Mouse (Mus musculus) MEL (cell line): ENCODE data around the gene Ubr7. TPM values are rescaled to one million over a fixed set of nuclear protein-coding genes. Genes with fewer than 3 reads are reported as not detected.

Experiments used
- DNase-seq: peaks from one replicate; pipeline ENCODE4 v3.0.0; 2011; ENCODE audit warnings: low read depth, low spot score
- H3K27ac ChIP-seq: 2 replicates; pipeline ENCODE4 v1.5.1; 2012; ENCODE audit warnings: low read depth, mild to moderate bottlenecking, control low read depth, low read length, moderate library complexity; ENCODE audit not compliant: control insufficient read depth
- H3K27me3 ChIP-seq, 2 experiments: fragments of 150-350 bp in 1 of 2; sonication (generic) in 1 of 2; 2 replicates each; pipeline ENCODE4 v1.6.1; 2012; ENCODE audit warnings: low read length in 2 of 2, mild to moderate bottlenecking in 2 of 2, improper control_type of control experiment in 1 of 2, moderate library complexity in 1 of 2; ENCODE audit not compliant: insufficient read depth in 2 of 2, control insufficient read depth in 1 of 2
- H3K36me3 ChIP-seq, 2 experiments: 2 replicates each; pipeline ENCODE4 v1.6.1; 2012 to 2014; ENCODE audit warnings: low read length in 2 of 2, improper control_type of control experiment in 1 of 2, inconsistent platforms in 1 of 2, mild to moderate bottlenecking in 1 of 2; ENCODE audit not compliant: insufficient read depth in 2 of 2, control insufficient read depth in 1 of 2
- H3K4me1 ChIP-seq, 2 experiments: fragments of 150-350 bp in 1 of 2; sonication (generic) in 1 of 2; 2 replicates each; pipeline ENCODE4 v1.6.1; 2012; ENCODE audit warnings: low read length in 2 of 2, improper control_type of control experiment in 1 of 2, mild to moderate bottlenecking in 1 of 2; ENCODE audit not compliant: insufficient read depth in 2 of 2, control insufficient read depth in 1 of 2
- H3K4me3 ChIP-seq, 2 experiments: fragments of 150-350 bp in 1 of 2; sonication (generic) in 1 of 2; 2 replicates each; pipeline ENCODE4 v1.5.1; 2012; ENCODE audit warnings: low read depth in 2 of 2, low read length in 2 of 2, mild to moderate bottlenecking in 2 of 2, moderate library complexity in 2 of 2, control low read depth in 1 of 2, improper control_type of control experiment in 1 of 2; ENCODE audit not compliant: control insufficient read depth in 1 of 2, insufficient read depth in 1 of 2
- H3K79me2 ChIP-seq: 2 replicates; pipeline ENCODE4 v1.6.1; 2012; ENCODE audit warnings: mild to moderate bottlenecking, low read length, moderate library complexity; ENCODE audit not compliant: control insufficient read depth, poor library complexity, insufficient read depth
- H3K9ac ChIP-seq: 2 replicates; pipeline ENCODE4 v1.6.1; 2012; ENCODE audit warnings: low read depth, mild to moderate bottlenecking, control low read depth, low read length, moderate library complexity; ENCODE audit not compliant: control insufficient read depth, poor library complexity, severe bottlenecking
- H3K9me3 ChIP-seq: fragments of 150-350 bp; sonication (generic); replicated peaks from 2 replicates; pipeline ENCODE4 v1.6.1; 2012; ENCODE audit warnings: mild to moderate bottlenecking, low read length, improper control_type of control experiment, moderate library complexity; ENCODE audit not compliant: insufficient read depth
- BHLHE40 ChIP-seq: IDR thresholded peaks from 2 replicates; pipeline ENCODE4 v1.6.1; 2012; ENCODE audit warnings: low read depth, mild to moderate bottlenecking, inconsistent platforms, low read length, improper control_type of control experiment, borderline replicate concordance
- CHD1 ChIP-seq: IDR thresholded peaks from 2 replicates; pipeline ENCODE4 v1.6.1; 2012; ENCODE audit warnings: low read depth, mild to moderate bottlenecking, inconsistent platforms, low read length, improper control_type of control experiment
- CHD2 ChIP-seq: IDR thresholded peaks from 2 replicates; pipeline ENCODE4 v1.6.1; 2011; ENCODE audit warnings: low read length, improper control_type of control experiment
- CTCF ChIP-seq, 3 experiments: IDR thresholded peaks in 2 of 3; conservative IDR thresholded peaks in 1 of 3; 2 replicates each; pipeline ENCODE4 v1.5.1; 2011 to 2012; ENCODE audit warnings: low read length in 3 of 3, low read depth in 2 of 3, mild to moderate bottlenecking in 2 of 3, improper control_type of control experiment in 1 of 3, inconsistent platforms in 1 of 3, mixed read lengths in 1 of 3, moderate library complexity in 1 of 3; ENCODE audit not compliant: control insufficient read depth in 1 of 3, insufficient read depth in 1 of 3, poor library complexity in 1 of 3, severe bottlenecking in 1 of 3
- E2F4 ChIP-seq: IDR thresholded peaks from 2 replicates; pipeline ENCODE4 v1.6.1; 2011; ENCODE audit warnings: low read depth, low read length, improper control_type of control experiment, borderline replicate concordance
- ELF1 ChIP-seq: IDR thresholded peaks from 2 replicates; pipeline ENCODE4 v1.6.1; 2014; ENCODE audit warnings: low read depth, mild to moderate bottlenecking, inconsistent platforms, low read length, improper control_type of control experiment, moderate library complexity
- EP300 ChIP-seq, 2 experiments: IDR thresholded peaks; 2 replicates each; pipeline ENCODE4 v1.6.1; 2011; ENCODE audit warnings: improper control_type of control experiment in 2 of 2, low read length in 2 of 2, low read depth in 1 of 2, mild to moderate bottlenecking in 1 of 2
- GABPA ChIP-seq: IDR thresholded peaks from 2 replicates; pipeline ENCODE4 v1.6.1; 2012; ENCODE audit warnings: low read depth, mild to moderate bottlenecking, inconsistent platforms, low read length, improper control_type of control experiment, moderate library complexity
- GATA1 ChIP-seq: IDR thresholded peaks from 2 replicates; pipeline ENCODE4 v1.6.1; 2011; ENCODE audit warnings: low read depth, low read length, improper control_type of control experiment
- KAT2A ChIP-seq: conservative IDR thresholded peaks from 2 replicates; pipeline ENCODE4 v1.6.1; 2012; ENCODE audit warnings: low read depth, low read length, improper control_type of control experiment, inconsistent platforms
- MAX ChIP-seq: IDR thresholded peaks from 2 replicates; pipeline ENCODE4 v1.6.1; 2011; ENCODE audit warnings: low read length, improper control_type of control experiment
- MAZ ChIP-seq: IDR thresholded peaks from 2 replicates; pipeline ENCODE4 v1.6.1; 2012; ENCODE audit warnings: low read depth, mild to moderate bottlenecking, inconsistent platforms, low read length, improper control_type of control experiment
- MEF2A ChIP-seq: IDR thresholded peaks from 2 replicates; pipeline ENCODE4 v1.6.1; 2014; ENCODE audit warnings: low read depth, mild to moderate bottlenecking, inconsistent platforms, low read length, improper control_type of control experiment; ENCODE audit not compliant: poor library complexity, insufficient replicate concordance, severe bottlenecking; ENCODE audit errors: extremely low read depth
- MYC ChIP-seq: IDR thresholded peaks from 2 replicates; pipeline ENCODE4 v1.6.1; 2011; ENCODE audit warnings: low read depth, mild to moderate bottlenecking, low read length, improper control_type of control experiment, moderate library complexity
- NRF1 ChIP-seq: IDR thresholded peaks from 2 replicates; pipeline ENCODE4 v1.6.1; 2014; ENCODE audit warnings: low read depth, mild to moderate bottlenecking, inconsistent platforms, low read length, improper control_type of control experiment, moderate library complexity; ENCODE audit not compliant: poor library complexity, insufficient read depth, severe bottlenecking
- POLR2A ChIP-seq, 2 experiments: IDR thresholded peaks; 2 replicates each; pipeline ENCODE4 v1.6.1; 2011 to 2012; ENCODE audit warnings: low read length in 2 of 2, mild to moderate bottlenecking in 2 of 2, control low read depth in 1 of 2, improper control_type of control experiment in 1 of 2, low read depth in 1 of 2, moderate library complexity in 1 of 2; ENCODE audit not compliant: control insufficient read depth in 1 of 2, insufficient read depth in 1 of 2, poor library complexity in 1 of 2
- RAD21 ChIP-seq: IDR thresholded peaks from 2 replicates; pipeline ENCODE4 v1.6.1; 2011; ENCODE audit warnings: mild to moderate bottlenecking, low read depth, low read length, improper control_type of control experiment
- SIN3A ChIP-seq: IDR thresholded peaks from 2 replicates; pipeline ENCODE4 v1.6.1; 2012; ENCODE audit warnings: low read length, improper control_type of control experiment, inconsistent platforms
- SMC3 ChIP-seq: IDR thresholded peaks from 2 replicates; pipeline ENCODE4 v1.6.1; 2011; ENCODE audit warnings: low read depth, low read length, improper control_type of control experiment
- TAL1 ChIP-seq: IDR thresholded peaks from 2 replicates; pipeline ENCODE4 v1.6.1; 2012; ENCODE audit warnings: mild to moderate bottlenecking, inconsistent platforms, low read length, moderate library complexity, mixed read lengths
- TCF12 ChIP-seq: IDR thresholded peaks from 2 replicates; pipeline ENCODE4 v1.6.1; 2014; ENCODE audit warnings: low read depth, mild to moderate bottlenecking, inconsistent platforms, low read length, improper control_type of control experiment, moderate library complexity
- UBTF ChIP-seq: IDR thresholded peaks from 2 replicates; pipeline ENCODE4 v1.6.1; 2012; ENCODE audit warnings: low read depth, mild to moderate bottlenecking, inconsistent platforms, low read length, improper control_type of control experiment, moderate library complexity, borderline replicate concordance; ENCODE audit not compliant: insufficient read depth
- USF1 ChIP-seq: IDR thresholded peaks from 2 replicates; pipeline ENCODE4 v1.6.1; 2014; ENCODE audit warnings: low read depth, mild to moderate bottlenecking, inconsistent platforms, low read length, improper control_type of control experiment, moderate library complexity
- USF2 ChIP-seq, 2 experiments: IDR thresholded peaks; 2 replicates each; pipeline ENCODE4 v1.6.1; 2011 to 2012; ENCODE audit warnings: improper control_type of control experiment in 2 of 2, low read length in 2 of 2, borderline replicate concordance in 1 of 2, inconsistent platforms in 1 of 2, low read depth in 1 of 2, mild to moderate bottlenecking in 1 of 2; ENCODE audit not compliant: insufficient read depth in 1 of 2
- ZC3H11A ChIP-seq: IDR thresholded peaks from 2 replicates; pipeline ENCODE4 v1.6.1; 2012; ENCODE audit warnings: low read depth, mild to moderate bottlenecking, inconsistent platforms, low read length, improper control_type of control experiment
- ZKSCAN1 ChIP-seq: IDR thresholded peaks from 2 replicates; pipeline ENCODE4 v1.6.1; 2012; ENCODE audit warnings: low read depth, mild to moderate bottlenecking, inconsistent platforms, low read length, improper control_type of control experiment, moderate library complexity
- polyA plus RNA-seq, 2 experiments: library from polyadenylated mRNA; stranded (reverse) in 1 of 2; unstranded in 1 of 2; fragments of >175 nt in 1 of 2; fragments of >200 nt in 1 of 2; gene quantifications; 2 replicates each; pipeline versions ENCODE4 v1.2.1 to v1.2.4; 2012; ENCODE audit warnings: low replicate concordance in 2 of 2, low read depth in 1 of 2; ENCODE audit not compliant: insufficient read length in 2 of 2, insufficient read depth in 1 of 2, missing spikeins in 1 of 2
- total RNA-seq: library from RNA; depleted of rRNA; stranded (reverse); fragments of 300-350 nt; gene quantifications from 2 replicates; pipeline ENCODE4 v1.2.3, GENCODE M21; 2012

The Ubr7 gene
- total and polyA plus RNA-seq, 3 experiments = 62.3 to 68.1 TPM; not detected in 1

- Histone ChIP-seq H3K4me1 (no peaks in the 10 kb centered on the region), H3K4me3 (no peak overlapping the region), H3K79me2 (no peaks in the 10 kb centered on the region), H3K36me3 (no peaks in the 10 kb centered on the region; a peak in 1 of 4 replicates), H3K9me3 (no peaks in the 10 kb centered on the region), H3K27me3 (no peaks in the 10 kb centered on the region), H3K27ac (no peak overlapping the region), H3K9ac (no peak overlapping the region)
- TF ChIP-seq POLR2A (IDR thresholded peaks at IDR 0.05; ENCODE audit: control insufficient read depth in 1 of 2, insufficient read depth in 1 of 2, low read depth in 1 of 2, low read length in 2 of 2, poor library complexity in 1 of 2) (no peak), ZC3H11A (no peak), ZKSCAN1 (no peak), SIN3A (no peak), MYC (no peak), CTCF (IDR thresholded peaks at IDR 0.05 in 2 of 3, conservative IDR thresholded peaks at IDR 0.05 in 1 of 3; ENCODE audit: control insufficient read depth in 1 of 3, insufficient read depth in 1 of 3, low read depth in 2 of 3, low read length in 3 of 3, poor library complexity in 1 of 3, severe bottlenecking in 1 of 3) (no peak), NRF1 (no peak), KAT2A (no peak), SMC3 (no peak), TCF12 (peak; percentile 79), CHD2 (no peak), TAL1 (peak; percentile 50), EP300 (IDR thresholded peaks at IDR 0.05; ENCODE audit: low read depth in 1 of 2, low read length in 2 of 2) (peak in 1 of 2 experiments; percentile 46; a peak in 1 of 4 replicates), GABPA (no peak), ELF1 (no peak), USF2 (IDR thresholded peaks at IDR 0.05; ENCODE audit: borderline replicate concordance in 1 of 2, insufficient read depth in 1 of 2, low read depth in 1 of 2, low read length in 2 of 2) (no peak)
- no peak for DNase-seq
Measured at GRCm38 (mm10) chr12:102714654-102715395, 42.9 kb upstream of the Ubr7 start.

- H3K27me3 ChIP-seq = no peaks in the 10 kb centered on the region
- peak; percentile 70 for DNase-seq
- TF ChIP-seq GATA1 = no peak
- no peak for TF ChIP-seq MAX
- TF ChIP-seq CTCF (IDR thresholded peaks at IDR 0.05 in 2 of 3, conservative IDR thresholded peaks at IDR 0.05 in 1 of 3; ENCODE audit: control insufficient read depth in 1 of 3, insufficient read depth in 1 of 3, low read depth in 2 of 3, low read length in 3 of 3, poor library complexity in 1 of 3, severe bottlenecking in 1 of 3) = peak; percentile 62 to 91 (median 90)
- TF ChIP-seq SIN3A = peak; percentile 30; the same call in 1 of the 2 replicates
- peak; percentile 43; the same call in 1 of the 2 replicates for TF ChIP-seq BHLHE40
- peak; percentile 85 for TF ChIP-seq ZC3H11A
- TF ChIP-seq USF1 = no peak
- no peak for TF ChIP-seq UBTF
- TF ChIP-seq TAL1 = no peak
- no peak for TF ChIP-seq MEF2A
- peak; percentile 82 for TF ChIP-seq SMC3
- TF ChIP-seq MAZ = no peak; the same call in 1 of the 2 replicates
- no peak for TF ChIP-seq E2F4
- TF ChIP-seq KAT2A = no peak
- TF ChIP-seq RAD21 = peak; percentile 89
- no peak for TF ChIP-seq CHD1
Measured at GRCm38 (mm10) chr12:102719552-102720315, 38.0 kb upstream of the Ubr7 start.

More at GRCm38 (mm10) chr12:102719552-102720315, 38.0 kb upstream of the Ubr7 start:
- H3K9ac ChIP-seq = no peak overlapping the region
- no peaks in the 10 kb centered on the region for H3K79me2 ChIP-seq
- no peaks in the 10 kb centered on the region; a peak in 1 of 4 replicates for H3K36me3 ChIP-seq
- H3K27ac ChIP-seq = no peak overlapping the region
- H3K4me1 ChIP-seq = peaks cover 0 to under 1% of the 10 kb centered on the region in 2 experiments; a peak in 2 of 4 replicates
- H3K4me3 ChIP-seq = no peak overlapping the region
- H3K9me3 ChIP-seq = no peaks in the 10 kb centered on the region
